Mouse (Mus musculus) layer of hippocampus, adult 9-10 months (tissue): Measurements from ENCODE around the gene Rpl5.

Experiments
- DNase-seq: peaks from one replicate; pipeline ENCODE4 v3.0.0; 2022; ENCODE audit warnings: low spot score

The Rpl5 gene

DNA sequence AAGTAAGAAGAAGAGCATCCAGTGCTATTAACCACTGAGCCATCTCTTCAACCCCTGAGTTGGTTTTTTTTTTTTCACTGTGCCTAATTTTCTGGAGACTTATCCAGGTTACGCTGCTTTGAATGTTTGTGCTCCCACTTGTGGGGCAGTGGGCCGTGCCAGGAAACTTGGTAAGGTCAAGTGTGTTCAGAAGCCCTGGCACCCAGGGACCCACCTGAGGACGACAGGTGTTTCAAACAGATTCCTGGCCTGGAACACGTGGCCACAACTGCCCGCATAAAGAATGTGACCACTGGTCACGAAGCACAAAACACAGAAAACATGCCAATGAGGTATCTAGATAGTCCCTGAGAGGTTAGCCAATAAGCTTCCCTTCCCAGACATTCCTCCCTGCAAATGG lies 43.2 kb downstream of the Rpl5 start:
- no peak for DNase-seq

DNA sequence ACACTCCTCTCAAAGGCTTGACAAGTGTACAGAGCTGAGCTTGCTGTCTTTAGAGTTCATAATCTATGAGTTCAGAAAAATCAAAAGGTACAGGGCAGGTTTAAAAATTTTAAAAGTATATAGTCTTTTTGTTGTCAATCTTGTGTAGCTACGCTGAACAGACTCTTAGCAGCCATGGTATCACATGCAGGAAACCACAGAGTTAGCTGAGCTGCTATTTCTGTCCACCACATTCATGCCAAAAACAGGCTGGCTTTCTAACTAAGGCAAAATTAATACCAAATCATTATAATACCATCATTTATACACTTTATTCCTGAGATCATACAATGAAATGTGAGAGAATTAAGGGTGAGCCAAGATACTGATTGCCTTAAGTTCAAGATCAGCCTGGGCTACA lies 46.2 kb downstream of the Rpl5 start:
- no peak for DNase-seq

DNA sequence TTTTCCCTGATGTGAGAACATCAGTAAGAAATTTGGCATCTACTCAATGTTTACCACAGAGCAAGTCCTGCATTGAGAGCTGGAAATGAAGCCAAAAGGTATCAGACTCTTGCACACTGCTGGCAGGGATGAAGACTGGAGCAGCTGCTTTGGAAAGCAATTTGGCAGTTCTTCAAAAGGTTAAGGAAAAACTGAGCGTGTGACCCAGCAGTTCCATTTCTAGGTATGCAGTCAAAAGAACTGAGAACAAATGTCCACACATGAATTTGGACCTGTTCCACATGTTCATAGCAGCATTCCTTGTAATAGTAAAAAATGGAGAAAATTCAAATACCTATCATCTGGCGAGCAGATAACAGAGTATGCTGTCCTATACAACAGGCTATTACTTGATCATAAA lies 47.2 kb downstream of the Rpl5 start:
- DNase-seq, result no peak

DNA sequence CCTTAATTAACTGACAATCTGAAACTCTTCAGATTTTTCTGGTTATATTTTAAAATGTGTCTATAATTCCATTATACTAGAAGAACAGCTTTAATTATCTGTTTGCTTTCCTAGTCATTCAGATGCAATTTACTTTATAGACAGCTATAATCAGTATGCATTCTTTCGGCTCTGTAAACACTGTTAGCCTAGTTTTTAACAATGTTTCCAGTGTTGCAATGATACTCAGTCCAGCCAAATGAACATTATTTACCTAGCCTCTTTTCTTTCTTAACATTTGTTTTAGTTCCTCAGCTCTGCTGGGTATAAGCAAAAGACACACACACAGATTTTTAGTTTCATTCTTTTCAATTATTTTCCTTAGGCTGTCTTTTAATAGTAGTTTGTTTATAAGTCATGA lies 48.6 kb downstream of the Rpl5 start:
- DNase-seq, result no peak

DNA sequence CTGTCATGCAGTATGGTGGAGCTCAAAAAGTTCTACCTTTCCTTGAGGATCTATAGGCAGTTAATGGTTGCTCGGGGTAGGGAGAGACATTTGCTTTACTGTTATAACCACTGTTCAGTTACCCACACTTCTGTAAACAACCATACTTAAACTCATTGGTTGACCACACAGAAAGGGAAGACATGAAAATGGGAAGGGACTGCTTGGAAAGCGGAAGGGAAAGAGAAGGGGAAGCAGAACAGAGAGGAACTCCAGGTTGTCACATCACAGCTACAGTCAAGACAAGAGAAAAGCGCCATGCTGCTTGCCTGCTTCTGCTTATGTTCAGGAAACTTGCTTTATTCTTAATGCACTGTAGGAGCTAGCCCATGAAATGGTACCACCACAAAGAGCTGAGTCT lies 49.3 kb downstream of the Rpl5 start:
- no peak for DNase-seq

DNA sequence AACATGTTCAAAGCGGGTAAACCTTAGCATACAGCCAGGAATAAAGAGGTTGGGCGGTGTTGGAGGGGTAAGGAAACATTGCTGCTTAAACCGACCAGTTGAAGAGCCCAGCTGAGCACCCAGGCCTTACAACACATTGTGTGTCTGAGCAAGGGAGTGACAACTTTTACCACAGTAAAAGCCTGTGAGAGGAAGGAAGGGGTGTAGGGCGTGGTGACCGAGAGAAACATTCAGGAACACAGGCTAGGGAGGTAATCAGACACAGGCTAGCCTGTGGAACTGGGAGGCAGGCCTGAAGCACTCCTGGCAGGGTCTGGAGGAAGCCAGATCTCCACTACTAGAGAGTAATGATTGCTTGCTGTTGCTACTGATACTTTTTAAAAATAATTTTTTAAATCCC lies 50.3 kb downstream of the Rpl5 start:
- DNase-seq, result no peak
